ENCODE assay signal across 27 mouse cellular contexts in the genomic region with DNA sequence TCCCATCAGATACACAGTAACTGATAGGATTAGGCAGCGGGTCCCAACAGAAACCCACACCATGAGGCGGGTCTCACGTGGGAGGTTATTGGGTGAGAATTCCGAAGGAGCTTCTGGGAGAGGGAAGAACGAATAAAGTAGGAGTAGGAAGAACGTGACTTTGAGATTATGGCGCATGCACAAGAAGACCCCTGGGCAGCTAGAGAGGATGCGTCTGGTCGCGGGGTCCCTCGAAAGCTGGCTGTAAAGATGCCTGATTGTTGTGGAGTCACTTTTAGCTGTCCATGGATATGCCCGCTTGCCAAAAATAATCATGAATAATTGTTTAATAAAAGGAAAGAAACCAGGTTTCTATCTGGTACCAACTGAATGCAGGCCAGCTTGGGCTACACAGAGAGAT. TPM values are rescaled to one million over a fixed set of nuclear protein-coding genes. Genes with fewer than 3 reads are reported as not detected.
"Had no signal": no experiment of that assay in that cellular context is flagged by ENCODE, and none has a peak within 500 bp of the region (broad histone marks: within the 10 kb centered on the region; RNA-seq: fewer than 3 reads in every experiment).

No protein-coding gene starts in this region.

- H3K27me3 ChIP-seq: liver, embryonic 13.5 days; liver, embryonic 15.5 days; lung, embryonic 15.5 days; megakaryocyte, embryonic 14.5 days; midbrain, embryonic 13.5 days; midbrain, embryonic 15.5 days; neural tube, embryonic 12.5 days; stomach, embryonic 15.5 days had no signal

- H3K4me3 ChIP-seq: liver, embryonic 13.5 days; liver, embryonic 15.5 days; lung, embryonic 15.5 days; megakaryocyte, embryonic 14.5 days; midbrain, embryonic 13.5 days; midbrain, embryonic 15.5 days; neural tube, embryonic 12.5 days; stomach, embryonic 15.5 days had no signal

- H3K4me2 ChIP-seq: liver, embryonic 13.5 days; liver, embryonic 15.5 days; lung, embryonic 15.5 days; midbrain, embryonic 11.5 days; midbrain, embryonic 13.5 days; midbrain, embryonic 15.5 days; neural tube, embryonic 12.5 days; stomach, embryonic 15.5 days had no signal

- DNase-seq: liver, embryonic 13.5 days; liver, postnatal 0 days; lung, adult 2 months; lung, postnatal 14 days; lung, postnatal 36 days; right cerebral cortex, adult 18-20 months; right cerebral cortex, postnatal 25 days; thymus, adult 18-20 months; thymus, postnatal 14 days; thymus, postnatal 36 days had no signal

- H3K9ac ChIP-seq: liver, embryonic 13.5 days; liver, embryonic 15.5 days; liver, postnatal 0 days; lung, embryonic 15.5 days; midbrain, embryonic 13.5 days; midbrain, embryonic 15.5 days; neural tube, embryonic 12.5 days; stomach, embryonic 15.5 days had no signal

- H3K36me3 ChIP-seq: liver, embryonic 13.5 days; liver, embryonic 15.5 days; lung, embryonic 15.5 days; midbrain, embryonic 13.5 days; midbrain, embryonic 15.5 days; neural tube, embryonic 12.5 days; stomach, embryonic 15.5 days had no signal

- H3K9me3 ChIP-seq: liver, embryonic 13.5 days; liver, embryonic 15.5 days; lung, embryonic 15.5 days; midbrain, embryonic 13.5 days; midbrain, embryonic 15.5 days; neural tube, embryonic 12.5 days; stomach, embryonic 15.5 days had no signal

- ATAC-seq: liver, postnatal 0 days; lung, postnatal 0 days; midbrain, embryonic 13.5 days; midbrain, embryonic 15.5 days had no signal

- H3K4me1 ChIP-seq: liver, embryonic 13.5 days; liver, embryonic 15.5 days; lung, embryonic 15.5 days; megakaryocyte, embryonic 14.5 days; midbrain, embryonic 15.5 days; neural tube, embryonic 12.5 days; stomach, embryonic 15.5 days had no signal

- H3K27ac ChIP-seq: liver, embryonic 13.5 days; liver, embryonic 15.5 days; lung, embryonic 15.5 days; macrophage; midbrain, embryonic 13.5 days; midbrain, embryonic 15.5 days; neural tube, embryonic 12.5 days; stomach, embryonic 15.5 days had no signal

RNA-seq across cellular contexts. Expression of a gene that starts 15.7 kb away (rescaled TPM):
- total RNA-seq: megakaryocyte progenitor cell, adult 5-6 weeks; midbrain, postnatal 0 days; monocyte, adult 5-6 weeks; neutrophil, adult 5-6 weeks had no signal
- polyA plus RNA-seq: liver, embryonic 13.5 days; liver, embryonic 15.5 days; liver, postnatal 0 days; lung, embryonic 15.5 days; lung, postnatal 0 days; macrophage; midbrain, embryonic 11.5 days; midbrain, embryonic 13.5 days; midbrain, embryonic 15.5 days; midbrain, postnatal 0 days; neural tube, embryonic 12.5 days; neural tube, embryonic 14.5 days; spleen, adult 2 months; stomach, embryonic 15.5 days had no signal

RNA-seq across cellular contexts. Expression of a gene that starts 23.5 kb away (rescaled TPM):
- total RNA-seq: megakaryocyte progenitor cell, adult 5-6 weeks; monocyte, adult 5-6 weeks; neutrophil, adult 5-6 weeks had no signal
- polyA plus RNA-seq: liver, embryonic 13.5 days; liver, embryonic 15.5 days; liver, postnatal 0 days; lung, adult 2 months; lung, embryonic 15.5 days; lung, postnatal 0 days; macrophage; midbrain, embryonic 11.5 days; midbrain, embryonic 13.5 days; midbrain, postnatal 0 days; spleen, adult 2 months; stomach, embryonic 15.5 days; stomach, postnatal 0 days had no signal

RNA-seq across cellular contexts. Expression of a gene that starts 33.2 kb away (rescaled TPM):
- total RNA-seq: megakaryocyte progenitor cell, adult 5-6 weeks; midbrain, postnatal 0 days; monocyte, adult 5-6 weeks; neutrophil, adult 5-6 weeks had no signal
- polyA plus RNA-seq: liver, embryonic 13.5 days; liver, embryonic 15.5 days; liver, postnatal 0 days; lung, embryonic 15.5 days; lung, postnatal 0 days; macrophage; midbrain, embryonic 11.5 days; midbrain, embryonic 13.5 days; midbrain, embryonic 15.5 days; midbrain, postnatal 0 days; neural tube, embryonic 12.5 days; neural tube, embryonic 14.5 days; spleen, adult 2 months had no signal

RNA-seq across cellular contexts. Expression of a gene that starts 46.4 kb away (rescaled TPM):
- total RNA-seq: megakaryocyte progenitor cell, adult 5-6 weeks; monocyte, adult 5-6 weeks; neutrophil, adult 5-6 weeks had no signal
- polyA plus RNA-seq: liver, embryonic 13.5 days; liver, embryonic 15.5 days; liver, postnatal 0 days; lung, embryonic 15.5 days; lung, postnatal 0 days; macrophage; midbrain, embryonic 13.5 days; midbrain, embryonic 15.5 days; neural tube, embryonic 12.5 days; neural tube, embryonic 14.5 days; spleen, adult 2 months; stomach, embryonic 15.5 days had no signal
